In the genomic region with DNA sequence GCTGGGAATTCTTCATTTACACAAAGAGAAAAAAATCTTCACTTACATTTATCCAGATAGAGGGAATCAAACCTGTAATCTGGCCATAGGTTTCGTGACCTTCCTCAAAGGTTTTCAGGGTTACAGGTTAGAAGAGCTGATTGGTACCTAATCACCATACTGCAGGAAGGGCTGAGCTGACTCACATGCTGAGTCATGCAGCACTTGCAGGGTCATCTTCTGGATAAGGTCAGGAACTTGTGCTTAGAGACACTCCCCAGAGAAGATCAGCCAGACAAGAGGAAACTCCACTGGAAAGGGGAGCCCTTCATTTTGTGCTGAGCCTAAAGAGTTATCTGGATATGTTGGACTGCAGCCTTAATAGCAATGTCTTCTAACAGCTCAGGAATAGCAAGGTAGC, we compare ENCODE assay signal across 10 mouse cellular contexts.
"Had no signal": no experiment of that assay in that cellular context is flagged by ENCODE, and none has a peak within 500 bp of the region (broad histone marks: within the 10 kb centered on the region; RNA-seq: fewer than 3 reads in every experiment).

No protein-coding gene starts in this region.

- H3K4me3 ChIP-seq: left cerebral cortex, adult 2 months; limb, embryonic 10.5 days; liver, embryonic 15.5 days; neural tube, embryonic 13.5 days had no signal

- H3K27me3 ChIP-seq: liver, embryonic 15.5 days; neural tube, embryonic 13.5 days had no signal

- H3K36me3 ChIP-seq: limb, embryonic 10.5 days; liver, embryonic 15.5 days; neural tube, embryonic 13.5 days had no signal

- H3K4me1 ChIP-seq: limb, embryonic 10.5 days; liver, embryonic 15.5 days; neural tube, embryonic 13.5 days had no signal

- H3K9me3 ChIP-seq: limb, embryonic 10.5 days; liver, embryonic 15.5 days; neural tube, embryonic 13.5 days had no signal

- H3K27ac ChIP-seq: left cerebral cortex, adult 2 months; limb, embryonic 10.5 days; liver, embryonic 15.5 days; neural tube, embryonic 13.5 days had no signal

- DNase-seq: kidney, postnatal 10 days; lung, adult 2 months; lung, postnatal 36 days; midbrain, embryonic 14.5 days; retina, postnatal 1 day; thymus, postnatal 4 days had no signal
